Mouse (Mus musculus): ENCODE measurements at regions not wholly inside any gene's neighbourhood (a gene's known extent, or its start where the extent isn't known, plus 50 kb on each side); places are given as distances from the start of the nearest gene placed in this dataset.

DNA sequence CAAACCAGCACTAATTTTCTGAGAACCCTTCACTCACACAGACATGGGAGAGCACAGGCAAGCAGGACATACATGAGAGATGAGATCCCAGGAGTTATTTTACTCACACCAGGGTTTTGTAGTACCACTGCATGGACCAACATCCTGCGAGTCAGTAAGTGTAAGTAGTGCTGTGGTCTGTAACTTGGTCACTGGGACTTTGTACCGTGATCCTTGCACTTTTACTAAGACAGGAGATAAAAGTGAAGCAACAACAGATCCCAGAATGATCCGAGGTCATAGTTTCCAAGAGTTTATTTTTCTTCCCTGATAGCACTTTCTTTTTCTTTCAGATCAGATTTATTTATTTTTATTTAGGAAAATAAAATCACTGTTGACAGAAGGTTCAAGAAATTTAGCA, 54.1 kb upstream of the Mtap start:
- DNase-seq, result no peak

DNA sequence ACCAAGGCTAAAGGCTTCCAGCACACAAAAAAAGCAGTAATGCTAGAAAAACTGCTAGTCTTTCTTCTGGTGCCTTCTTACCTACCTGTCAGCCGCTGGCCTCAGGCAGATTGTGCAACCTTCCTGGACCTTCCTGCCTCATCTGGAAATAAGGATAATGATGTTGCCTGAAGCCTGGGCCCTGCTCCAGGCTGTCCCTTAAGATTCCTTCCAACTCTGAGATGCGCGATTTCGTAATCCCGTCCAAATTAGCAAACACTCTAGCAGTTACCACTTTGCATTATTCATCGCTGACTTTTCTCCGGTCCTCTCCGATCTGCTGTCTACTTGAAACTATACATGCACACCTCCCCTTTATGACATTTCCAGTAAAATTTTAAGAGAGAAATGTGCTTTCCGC, 58.4 kb upstream of the Mtap start:
- peak; percentile 10 for DNase-seq

- no peak for DNase-seq
Measured at GRCm38 (mm10) chr4:89074705-89075104, 62.2 kb upstream of the Mtap start.

DNA sequence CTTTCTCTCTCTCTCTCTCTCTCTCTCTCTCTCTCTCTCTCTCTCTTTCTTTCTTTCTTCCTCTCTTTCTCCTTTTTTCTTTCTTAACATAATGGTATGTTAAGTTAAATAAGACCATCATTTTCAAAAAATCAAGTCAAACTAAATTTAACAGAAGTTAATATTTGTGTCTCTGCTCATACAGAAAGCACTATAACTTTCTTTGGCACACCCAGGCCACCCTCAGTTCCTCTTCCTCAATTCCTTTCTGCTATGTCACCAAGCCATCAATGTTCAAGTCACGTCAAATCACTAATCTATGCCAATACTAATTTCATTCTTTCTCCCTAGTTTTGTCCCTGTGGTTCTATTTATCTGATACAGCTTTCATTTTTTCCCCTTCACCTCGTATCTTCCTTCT, 66.5 kb upstream of the Mtap start:
- no peak for DNase-seq

GRCm38 (mm10) chr4:89064401-89064800, 72.5 kb upstream of the Mtap start:
- DNase-seq, result no peak

DNA sequence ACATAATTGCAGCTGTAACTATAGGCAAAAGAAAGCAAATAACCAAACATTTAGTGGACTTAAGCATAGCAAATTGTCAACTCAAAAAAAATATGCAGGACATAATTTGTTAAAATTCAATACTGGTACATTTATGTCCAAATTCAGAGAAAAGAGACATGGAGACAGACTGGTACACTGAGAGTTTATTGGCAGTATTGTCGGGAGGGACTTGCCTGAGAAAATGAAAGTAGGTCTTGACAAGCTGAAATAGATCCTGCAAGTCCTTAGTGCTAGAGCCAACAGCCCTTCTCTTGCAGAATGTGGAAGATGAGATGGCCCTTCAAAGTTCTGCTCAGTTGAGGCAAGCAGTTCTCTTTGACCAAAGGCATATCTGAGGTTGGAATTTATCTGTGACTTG, 74.5 kb upstream of the Mtap start:
- no peak for DNase-seq

DNA sequence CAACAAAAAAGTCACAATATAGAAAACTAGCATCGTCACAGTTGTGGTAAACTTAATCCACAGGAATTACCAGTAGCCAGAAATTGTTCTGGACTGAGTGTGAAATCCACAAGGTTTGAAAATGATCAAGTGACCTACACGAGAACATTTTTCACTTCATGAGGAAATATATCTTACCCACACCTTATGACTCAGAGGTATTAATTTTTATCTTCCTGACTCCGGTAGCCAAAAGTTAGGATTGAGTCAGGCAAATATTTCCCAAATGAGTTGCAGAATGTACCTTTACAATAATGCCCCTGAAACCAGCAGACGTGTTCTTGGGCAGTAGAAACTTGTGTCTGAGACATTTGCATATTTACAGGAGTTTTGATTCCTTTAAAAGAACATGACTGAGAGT, 75.3 kb upstream of the Mtap start:
- no peak for DNase-seq

- no peak for DNase-seq
Measured at GRCm38 (mm10) chr4:89057573-89057972, 79.3 kb upstream of the Mtap start.

DNA sequence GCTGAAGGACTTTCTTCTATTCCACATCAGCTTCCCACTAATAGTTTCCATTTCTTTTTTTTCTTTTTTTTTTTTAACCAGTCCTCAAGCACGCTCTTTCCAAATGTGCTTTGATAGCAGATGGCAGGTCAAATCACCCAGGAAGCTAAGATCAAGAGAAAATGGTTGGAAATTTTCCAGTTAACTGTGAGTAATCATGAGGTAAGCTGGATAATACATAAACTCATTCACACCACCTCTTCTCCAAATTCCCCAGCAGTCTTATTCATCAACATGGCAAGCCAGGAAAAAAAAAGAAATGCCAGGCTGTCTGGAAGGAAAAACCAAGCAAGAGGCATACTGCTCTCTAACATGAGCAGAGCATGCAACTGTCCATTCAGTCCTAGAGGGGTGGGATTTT, 79.8 kb upstream of the Mtap start:
- DNase-seq, result no peak

GRCm38 (mm10) chr4:89055969-89056368, 81.0 kb upstream of the Mtap start:
- no peak for DNase-seq

DNA sequence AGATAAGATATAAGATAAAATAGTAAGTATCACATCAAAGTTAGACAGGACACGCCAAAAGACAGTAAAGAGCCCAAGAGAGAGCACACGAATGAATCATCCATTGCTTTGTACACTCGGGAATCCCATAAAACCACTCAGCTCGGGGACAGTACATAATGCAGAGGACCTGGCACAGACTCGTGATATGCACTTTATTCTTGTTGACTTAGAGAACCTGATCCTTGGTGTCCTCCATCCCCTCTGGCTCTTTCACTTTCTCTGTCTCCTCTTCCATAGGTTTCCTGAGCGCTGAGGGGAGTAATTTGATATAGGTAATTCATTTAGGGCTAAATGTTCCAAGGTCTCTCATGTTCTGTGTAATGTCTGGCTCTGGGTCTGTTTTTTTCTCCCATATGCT, 83.3 kb upstream of the Mtap start:
- no peak for DNase-seq

DNA sequence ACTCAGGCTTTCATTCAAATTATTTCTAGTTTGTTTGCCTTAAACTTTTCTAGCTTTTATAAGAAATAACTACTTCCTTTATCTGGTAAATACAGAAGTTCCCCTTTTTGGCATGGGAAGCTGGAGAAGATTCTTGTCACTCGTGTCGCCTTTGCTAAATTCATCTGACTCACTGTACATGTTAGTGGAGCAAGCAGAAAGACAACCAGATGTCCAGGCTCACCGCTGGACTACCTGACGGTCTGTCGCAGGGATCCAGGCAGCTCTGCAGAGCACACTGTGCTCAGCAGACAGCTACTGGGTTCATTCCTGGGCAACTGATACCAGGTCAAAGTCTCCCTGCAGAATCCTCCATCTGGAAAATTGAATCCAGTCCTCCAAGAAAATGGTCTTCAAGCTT, 85.0 kb upstream of the Mtap start:
- no peak for DNase-seq

DNA sequence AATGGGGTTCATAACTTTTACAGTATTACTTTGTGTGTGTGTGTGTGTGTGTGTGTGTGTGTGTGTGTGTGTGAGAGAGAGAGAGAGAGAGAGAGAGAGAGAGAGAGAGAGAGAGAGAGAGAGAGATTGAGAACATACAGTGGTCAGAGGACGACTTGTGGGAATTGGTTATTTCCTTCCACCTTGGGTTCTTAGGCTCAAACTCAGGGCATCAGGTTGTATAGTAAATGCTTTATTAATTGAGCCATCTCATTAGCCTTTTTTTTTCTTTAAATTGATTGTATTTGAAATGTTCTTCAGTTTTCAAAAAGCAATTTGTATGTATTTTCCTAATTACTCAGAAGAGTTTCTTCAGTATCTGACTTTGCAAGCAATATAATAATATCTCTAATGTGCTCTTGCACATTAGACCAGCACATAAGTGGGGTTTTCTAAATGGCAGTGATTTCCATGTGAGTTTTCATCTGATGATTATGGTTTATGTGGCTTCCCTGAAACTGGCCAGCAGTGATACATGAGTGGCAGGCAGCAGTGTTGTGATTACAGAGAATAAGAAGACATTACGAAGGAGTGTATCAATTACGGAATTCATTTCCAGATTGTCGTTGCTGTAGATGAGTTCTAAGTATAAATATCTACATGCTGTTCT, 86.2 kb upstream of the Mtap start:
- DNase-seq, result no peak

DNA sequence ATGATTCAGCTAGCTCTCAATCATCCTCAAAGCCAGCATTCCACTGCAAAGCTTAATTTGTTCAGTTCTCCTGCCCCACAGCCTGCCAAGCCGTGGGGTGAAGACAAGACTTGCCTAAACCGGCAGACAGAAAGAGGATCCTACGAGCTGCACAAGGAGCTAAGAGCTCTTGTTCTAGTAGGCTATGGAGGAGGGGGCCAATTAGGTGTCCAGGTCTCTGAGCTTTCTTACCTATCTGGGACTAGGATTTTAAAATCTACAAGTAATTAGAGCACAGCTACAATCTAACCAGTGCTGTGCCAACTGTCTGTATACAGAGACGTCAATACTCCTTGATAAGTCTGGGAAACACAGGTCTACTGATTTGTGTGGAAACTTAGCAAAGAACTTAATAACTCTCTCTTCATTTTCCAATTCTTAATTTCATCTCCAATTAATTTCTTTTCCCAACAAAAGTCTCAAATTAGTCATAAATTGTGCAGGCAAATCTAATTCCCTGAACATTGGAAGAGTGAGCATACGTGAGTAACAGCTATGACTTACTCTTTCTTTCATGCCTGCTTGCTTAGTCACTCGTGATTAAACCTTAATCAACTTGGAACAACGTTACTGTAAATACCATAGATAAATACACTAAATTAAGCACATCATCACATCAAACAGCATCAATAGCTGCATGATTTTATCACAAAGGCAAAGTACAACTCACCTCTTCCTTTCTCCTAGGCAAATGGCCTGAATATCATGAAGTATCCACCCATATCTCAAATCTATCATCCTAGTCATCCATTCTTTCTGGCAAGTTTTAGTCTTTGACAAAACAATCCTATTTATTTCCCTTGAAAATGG, 87.1 kb upstream of the Mtap start:
- no peak for DNase-seq

DNA sequence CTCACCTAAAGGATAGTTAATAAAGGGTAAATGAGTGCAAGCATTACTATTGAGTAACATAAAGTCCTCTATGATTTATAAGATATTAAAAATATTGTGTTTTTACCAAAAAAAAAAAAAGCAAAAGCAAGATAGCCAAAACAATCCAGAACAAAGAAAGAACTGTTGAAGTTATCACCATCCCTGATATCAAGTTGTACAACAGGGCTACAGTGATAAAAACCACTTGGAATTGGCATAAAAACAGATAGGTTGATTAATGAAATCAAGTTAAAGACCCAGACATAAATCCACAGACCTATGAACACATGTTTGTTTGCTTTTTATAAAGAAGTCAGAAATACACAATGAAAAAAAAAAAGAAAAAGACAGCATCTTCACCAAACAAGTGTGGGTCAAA, 92.4 kb upstream of the Mtap start:
- DNase-seq, result no peak

- DNase-seq, result no peak
Measured at GRCm38 (mm10) chr4:89043982-89044381, 92.9 kb upstream of the Mtap start.

- peak; percentile 29 for DNase-seq
Measured at GRCm38 (mm10) chr4:89040856-89041255, 96.1 kb upstream of the Mtap start.

DNA sequence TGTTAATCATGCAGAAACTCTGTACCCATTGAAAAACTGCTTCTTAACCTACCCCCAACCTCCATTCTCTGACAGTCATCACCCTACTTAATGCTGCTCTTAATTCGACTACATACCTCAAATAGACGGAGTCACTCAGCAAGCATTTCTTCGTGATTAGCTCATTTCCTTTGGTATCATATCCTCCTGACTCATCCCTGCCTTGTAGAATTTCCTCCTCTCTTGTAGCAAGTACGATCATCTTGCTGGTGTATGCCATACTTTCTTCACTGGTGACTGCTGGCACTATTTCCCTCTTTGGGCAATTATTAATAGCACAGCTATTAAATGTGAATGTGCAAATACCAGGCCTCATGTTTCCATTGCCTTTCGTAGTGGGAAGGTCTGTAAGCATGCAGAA, 98.0 kb upstream of the Mtap start:
- no peak for DNase-seq

DNA sequence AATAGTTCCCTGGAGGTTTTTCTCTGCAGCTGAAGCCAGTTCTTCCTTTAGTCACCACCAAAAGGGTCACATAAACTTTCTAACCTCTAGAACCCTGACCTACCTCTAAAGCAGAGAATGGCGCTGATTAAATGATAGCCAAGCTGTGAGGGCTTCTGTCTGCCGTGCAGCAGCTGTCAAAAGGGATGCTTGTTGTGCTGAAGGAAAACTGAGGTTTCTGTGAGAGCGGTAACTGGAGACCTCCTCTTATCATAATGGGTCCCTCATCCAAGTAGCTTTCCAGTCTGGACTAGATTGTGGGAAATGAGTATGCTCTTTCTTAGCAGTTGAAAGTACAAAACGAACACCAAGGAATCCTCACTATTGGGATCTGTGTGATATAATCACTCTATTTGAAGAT, 98.8 kb upstream of the Mtap start:
- DNase-seq, result no peak

DNA sequence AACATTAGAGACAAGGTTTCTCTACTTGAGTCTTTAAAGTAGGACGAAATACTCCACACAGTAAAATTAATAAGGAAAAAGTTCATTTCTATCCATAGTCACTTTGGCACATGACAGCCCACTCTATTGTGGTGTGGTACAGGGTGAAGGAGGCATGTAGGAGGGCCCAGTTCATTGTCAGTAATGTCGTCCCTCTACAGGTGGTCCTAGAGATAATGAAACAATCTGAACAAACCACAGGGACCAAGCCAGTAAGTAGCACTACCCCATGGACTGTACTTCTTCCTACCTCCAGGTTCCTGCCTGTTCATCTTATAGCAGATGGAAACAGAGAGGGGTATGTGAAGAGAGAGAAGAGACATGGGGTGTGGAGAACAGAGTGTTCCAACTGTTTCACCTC, 102.1 kb upstream of the Mtap start:
- DNase-seq, result no peak

- DNase-seq, result no peak
Measured at GRCm38 (mm10) chr4:89034299-89034698, 102.6 kb upstream of the Mtap start.

GRCm38 (mm10) chr4:89012681-89013353, 124.1 kb upstream of the Mtap start:
- no peak for DNase-seq

GRCm38 (mm10) chr4:89008561-89008960, 128.4 kb upstream of the Mtap start:
- no peak for DNase-seq

- no peak for DNase-seq
Measured at GRCm38 (mm10) chr4:89001470-89001869, 121.5 kb upstream of the Ifne start.

All from gastrocnemius, postnatal 25 days (tissue).